Mouse (Mus musculus) layer of hippocampus, postnatal 36 days (tissue): ENCODE measurements around the gene Resp18. TPM values are rescaled to one million over a fixed set of nuclear protein-coding genes. Genes with fewer than 3 reads are reported as not detected.
A peak's percentile ranks its signal among the peaks of the same experiment; 100 is the strongest.

ENCODE experiments used
- DNase-seq, 2 experiments: peaks; one replicate each; pipeline ENCODE4 v3.0.0; 2022
- total RNA-seq, 2 experiments: library from RNA; stranded (reverse); gene quantifications; 2 replicates each; pipeline ENCODE4 v1.2.3; 2021

The Resp18 gene
- total RNA-seq = 100 to 1,000 TPM in 1 of 2 experiments, 10 to 100 TPM in 1; 81.7 to 106 TPM

DNA sequence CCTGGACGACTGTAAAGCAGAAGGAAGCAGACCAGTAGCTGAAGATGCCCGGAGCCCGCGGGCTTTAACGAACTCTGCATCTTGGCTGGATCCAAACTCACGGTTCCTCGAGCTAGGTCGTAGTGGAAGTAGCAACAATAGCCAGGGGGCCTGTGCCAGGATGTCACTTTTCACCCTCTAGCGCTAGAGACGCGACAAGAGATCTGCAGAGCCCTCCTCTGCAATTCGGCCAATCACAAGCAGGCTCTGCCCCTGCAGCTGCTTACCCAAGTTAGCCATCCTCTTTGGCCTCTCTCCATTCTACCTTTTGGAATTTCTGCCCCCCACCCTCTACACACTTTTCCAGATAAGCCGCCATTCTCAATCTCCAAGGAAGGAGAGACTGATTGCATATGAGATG lies at the start of gene Resp18:
Resp18 (minus strand) TSS at position 188 of the 400 bp plus-strand sequence.
- no peak for DNase-seq

DNA sequence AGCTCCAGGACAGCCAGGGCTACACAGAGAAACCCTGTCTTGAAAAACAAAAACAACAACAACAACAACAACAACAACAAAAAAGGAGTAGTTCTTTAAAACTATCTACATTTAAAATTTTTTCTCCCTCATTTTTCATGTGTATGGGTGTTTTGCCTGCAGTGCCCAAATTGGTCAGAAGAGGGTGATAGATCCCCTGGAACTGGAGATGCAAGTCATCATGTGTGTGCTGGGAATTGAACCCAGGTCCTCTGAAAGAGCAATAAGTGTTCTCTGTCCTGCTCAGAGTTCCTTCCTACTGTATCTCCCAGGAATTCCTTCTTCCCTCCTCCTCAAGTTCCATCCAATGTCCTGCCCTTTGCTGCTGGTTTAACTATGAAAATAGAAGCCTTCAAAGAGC lies 49.2 kb upstream of the Resp18 start:
- no peak for DNase-seq

- no peak for DNase-seq
These were observed 41.0 kb upstream of the Resp18 start for GRCm38 (mm10) chr1:75319166-75319565.

DNA sequence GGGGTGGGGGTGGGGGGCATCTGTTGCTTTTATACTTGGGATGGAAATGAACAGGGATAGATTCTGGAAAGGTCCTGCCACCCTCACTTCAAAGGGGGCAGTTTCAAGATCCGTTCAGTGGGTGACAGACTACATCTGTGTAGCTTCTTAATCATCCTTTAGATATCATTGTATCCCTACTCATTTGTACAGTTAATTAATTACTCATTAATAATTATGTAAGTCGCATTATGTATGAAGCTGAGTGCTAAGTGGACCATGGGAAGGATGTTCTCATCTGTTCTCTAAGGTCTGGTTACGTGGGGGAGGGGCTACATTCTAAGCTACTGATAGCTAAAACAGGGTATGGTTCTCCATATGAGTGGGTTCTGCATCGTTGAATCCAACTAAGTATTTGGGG lies 40.5 kb upstream of the Resp18 start:
- no peak for DNase-seq

DNA sequence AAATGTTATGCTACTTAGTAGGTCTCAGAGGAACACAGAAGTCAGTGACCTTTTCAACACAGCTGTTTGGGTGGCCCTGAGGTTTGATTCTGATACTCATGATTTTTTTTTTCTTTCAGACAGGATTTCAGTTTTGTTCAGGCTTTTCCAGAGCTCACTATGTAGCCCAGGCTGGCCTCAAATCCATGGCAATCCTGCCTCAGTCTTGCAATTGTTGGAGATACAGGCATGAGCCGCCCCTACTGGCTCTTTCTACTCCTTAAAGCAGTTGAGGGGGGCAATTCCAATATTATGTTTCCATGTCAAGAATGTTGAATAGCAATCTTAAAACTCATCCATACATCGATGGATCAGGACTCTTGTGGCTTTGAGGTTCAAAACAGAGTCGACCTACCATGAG lies 40.1 kb upstream of the Resp18 start:
- no peak for DNase-seq

DNA sequence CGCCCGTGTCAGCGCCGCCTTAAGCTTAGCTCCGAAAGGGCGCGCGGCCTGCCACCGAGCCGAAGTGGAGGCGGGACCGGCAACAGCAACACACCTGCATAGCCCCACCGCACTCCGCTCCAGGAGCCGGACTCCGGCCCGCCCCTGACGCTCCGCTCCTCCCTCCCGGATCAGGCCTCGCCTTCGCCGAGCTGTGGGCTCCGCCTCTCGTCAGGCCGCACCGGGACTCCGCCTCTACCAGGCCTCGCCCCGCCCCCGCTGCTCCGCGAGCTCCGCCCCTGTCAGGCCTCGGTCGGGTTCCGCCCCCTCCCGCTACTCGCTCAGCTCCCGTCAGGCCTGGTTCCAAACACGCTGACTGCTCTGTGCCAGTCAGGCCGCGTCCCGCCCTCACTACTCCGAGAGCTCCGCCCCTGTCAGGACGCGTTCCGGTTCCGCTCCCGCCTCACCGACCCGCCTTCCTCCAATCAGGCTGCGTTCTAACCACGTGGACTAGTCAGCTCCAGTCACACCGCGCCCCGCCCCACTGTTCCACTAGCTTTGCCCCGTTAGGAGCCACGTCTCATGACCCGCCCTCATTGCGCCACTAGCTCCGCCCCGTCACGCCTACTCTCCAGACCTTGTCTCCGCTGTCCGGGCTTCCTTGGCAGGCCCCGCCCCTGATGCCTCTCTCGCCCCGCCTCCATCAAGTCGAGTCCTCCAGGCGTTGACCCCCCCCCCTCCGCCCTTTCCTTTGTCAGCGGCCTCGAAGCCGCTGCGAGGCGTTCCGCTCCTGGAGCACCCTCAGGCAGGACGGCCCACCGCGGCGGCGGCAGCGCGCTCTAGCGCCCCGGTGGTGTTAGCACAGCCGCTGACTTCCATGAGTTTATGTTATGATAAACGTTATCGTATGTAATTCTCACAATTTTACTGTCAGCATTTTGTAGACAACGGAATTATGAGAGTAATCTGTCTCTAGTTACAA lies 39.3 kb upstream of the Resp18 start, which contains the start of gene Dnpep:
Dnpep (minus strand) TSS at position 750 of the 961 bp plus-strand sequence.
- peak; percentile 100 for DNase-seq

DNA sequence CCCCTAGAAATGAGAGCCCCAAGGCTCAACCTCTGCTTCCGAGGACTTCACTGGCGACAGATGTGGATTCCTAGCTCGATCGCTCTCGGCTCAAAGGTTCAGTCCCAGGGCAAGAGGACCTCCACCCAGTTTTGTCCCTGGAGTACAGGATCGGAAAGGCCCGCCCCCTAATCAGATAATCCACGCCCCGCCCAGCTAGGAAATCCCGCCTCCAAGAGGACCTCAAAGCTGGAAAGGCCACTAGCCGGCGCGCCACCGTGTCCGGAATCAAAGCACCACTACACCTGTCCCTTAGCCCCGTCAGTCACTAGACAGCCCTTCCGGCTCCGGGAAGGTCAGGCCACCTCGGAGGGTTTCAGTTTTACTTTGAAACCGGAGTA lies 38.6 kb upstream of the Resp18 start:
- peak in 1 of 2 experiments; percentile 72 for DNase-seq

DNA sequence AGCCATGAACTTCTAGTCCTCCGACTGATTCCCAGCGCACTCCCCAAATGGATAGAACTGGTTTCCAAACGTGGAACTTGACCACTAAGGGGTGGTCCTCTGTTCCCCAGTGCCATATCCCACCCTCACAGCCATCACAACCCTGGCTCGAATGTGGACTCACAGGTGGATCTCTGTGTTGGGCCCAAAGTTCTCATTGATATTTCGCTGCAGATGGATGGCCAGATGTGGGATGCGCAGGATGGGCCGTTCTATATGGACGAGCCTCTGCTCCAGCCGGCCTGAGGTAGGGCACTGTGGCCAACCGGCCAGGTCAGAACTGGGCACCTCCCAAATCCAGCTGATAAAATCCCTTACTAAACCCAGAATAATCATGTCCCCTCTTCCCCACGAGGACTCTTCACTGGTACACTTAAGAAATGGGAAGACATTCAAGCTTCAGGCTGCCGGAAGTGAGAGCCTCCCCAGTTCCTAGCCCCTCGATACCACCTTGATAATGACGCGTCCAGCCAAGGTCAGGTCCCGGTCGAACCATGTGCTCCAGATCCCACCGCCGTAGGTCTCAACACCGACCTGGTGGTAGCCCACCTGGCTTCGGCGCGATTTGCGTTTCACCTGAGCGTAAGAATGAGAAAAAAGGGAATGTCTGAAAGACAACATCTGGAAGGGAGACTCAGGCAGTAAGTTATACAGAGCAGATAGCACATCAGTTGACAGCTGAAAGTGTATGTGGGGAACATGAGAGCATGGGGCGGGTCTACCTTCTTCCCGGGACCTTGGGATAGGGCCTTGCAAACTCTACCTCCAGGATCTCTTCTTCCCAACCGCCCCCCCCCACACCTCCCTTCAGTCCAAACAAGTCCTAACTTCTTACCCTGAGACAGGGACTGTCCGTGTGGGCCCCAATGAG lies 37.5 kb upstream of the Resp18 start:
- no peak for DNase-seq

DNA sequence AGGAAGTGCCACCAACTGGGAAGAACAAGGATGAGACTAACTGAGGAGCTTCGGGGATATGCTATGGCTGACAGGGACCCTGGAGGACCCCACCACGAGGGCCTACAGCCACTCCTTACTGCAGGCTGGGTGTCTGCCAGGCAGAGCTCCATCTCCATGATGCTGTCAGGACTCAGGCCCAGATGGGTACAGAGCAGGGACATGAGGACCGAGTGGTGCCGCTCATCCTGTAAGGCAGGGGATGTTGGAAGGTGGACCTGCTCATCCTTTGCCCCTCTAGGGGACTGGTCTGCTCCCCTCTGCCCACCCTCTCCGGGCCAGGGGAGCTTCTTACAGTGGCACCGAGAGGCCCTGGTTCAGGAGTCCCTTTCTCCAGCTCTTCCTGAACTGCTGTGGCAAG lies 36.8 kb upstream of the Resp18 start:
- DNase-seq = no peak

GRCm38 (mm10) chr1:75311694-75312093 lies 33.5 kb upstream of the Resp18 start:
- DNase-seq = no peak

DNA sequence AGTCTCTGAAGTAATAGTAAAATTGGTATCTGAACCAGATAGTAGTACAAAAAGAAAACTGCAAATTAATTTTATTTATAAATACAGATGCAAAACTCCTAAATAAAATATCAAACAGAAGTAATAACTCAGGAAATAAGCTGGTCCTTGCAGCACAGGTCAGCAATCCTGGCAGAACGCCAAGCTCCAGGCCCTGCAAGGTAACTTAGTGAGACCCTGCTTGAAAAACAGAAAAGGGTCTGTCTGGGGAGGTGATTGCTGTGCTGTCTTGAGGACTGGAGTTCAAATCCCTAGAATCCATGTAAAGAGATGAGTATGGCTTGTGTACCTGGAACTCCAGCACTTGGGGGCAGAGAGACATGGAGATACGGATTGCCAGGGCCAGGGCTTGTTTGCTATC lies 26.4 kb upstream of the Resp18 start:
- DNase-seq = no peak

DNA sequence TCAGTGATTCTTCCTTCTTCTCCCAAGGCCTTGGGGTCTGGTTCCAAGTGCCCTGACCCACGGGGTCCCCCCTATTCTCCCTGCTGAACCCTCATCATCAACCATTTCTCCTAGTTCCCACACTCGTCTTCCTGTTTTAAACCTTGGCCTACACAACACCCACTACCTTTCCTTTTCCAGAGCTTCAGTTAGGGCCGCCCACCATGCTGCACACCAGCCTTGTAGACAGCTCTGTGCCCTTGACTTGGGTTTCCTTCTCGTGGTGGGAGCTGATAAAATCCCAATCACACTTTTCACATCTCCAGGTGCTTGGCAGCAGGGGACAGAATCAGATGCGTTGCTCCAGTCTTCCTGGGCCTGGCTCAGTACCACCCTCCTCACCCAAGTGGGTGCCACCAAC lies 16.1 kb upstream of the Resp18 start:
- DNase-seq = no peak

DNA sequence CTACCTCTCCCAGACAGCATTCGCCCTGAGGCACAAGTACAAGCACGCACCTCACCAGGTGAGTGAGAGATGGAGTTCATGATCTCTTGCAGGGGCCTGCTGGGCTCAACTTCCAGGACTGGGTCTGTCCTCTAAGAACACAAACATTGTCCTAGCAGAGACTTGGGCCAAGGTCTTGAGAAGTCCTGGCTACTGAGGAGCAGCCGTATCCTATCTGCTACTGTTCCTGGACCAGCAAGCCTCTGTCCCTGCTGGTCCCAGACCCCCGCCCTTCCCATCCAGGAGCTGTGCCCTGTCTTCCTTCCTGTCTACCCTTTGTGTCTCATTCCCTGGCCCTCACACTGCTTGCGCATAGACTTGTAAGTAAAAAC lies 15.1 kb upstream of the Resp18 start:
- no peak for DNase-seq

DNA sequence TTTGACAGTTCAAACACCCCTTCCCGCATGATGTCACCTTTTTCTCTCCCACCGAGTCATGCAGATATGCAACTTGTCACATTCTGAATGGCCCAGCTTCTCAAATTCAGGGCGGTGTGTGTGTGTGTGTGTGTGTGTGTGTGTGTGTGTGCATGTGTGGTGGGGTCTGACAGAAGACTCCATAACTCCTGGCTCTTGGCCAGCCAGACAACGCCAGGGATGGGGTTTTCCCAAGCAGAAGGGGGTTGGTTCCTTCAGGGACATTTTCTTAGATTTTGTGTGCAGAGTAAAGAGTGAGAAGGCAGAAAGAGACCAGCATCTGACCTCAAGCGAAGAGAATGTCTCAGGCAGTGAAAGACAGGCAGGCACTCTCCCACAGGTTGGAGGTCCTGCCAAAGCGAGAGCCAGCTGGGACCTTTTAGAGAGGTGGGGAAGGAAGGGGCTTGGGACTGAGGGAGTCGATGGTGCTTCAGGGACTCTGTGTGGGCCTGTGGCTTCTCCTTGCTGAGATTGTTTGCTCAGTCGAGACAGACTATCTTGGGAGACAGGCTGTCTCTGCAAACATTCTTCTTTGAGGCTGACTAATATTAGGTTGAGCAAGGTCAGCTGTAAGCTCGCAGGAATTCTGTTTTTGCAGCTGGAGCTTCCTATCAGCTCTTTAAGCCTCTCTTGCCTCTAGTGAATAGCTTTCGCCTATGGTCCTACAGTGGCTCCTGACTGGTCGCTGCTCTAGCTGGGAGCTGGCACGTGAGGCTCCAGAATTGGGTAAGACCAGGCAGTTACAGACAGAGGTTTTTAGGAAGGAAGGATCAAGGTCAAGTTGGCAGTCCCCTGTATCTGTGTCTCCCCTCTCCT lies 14.5 kb upstream of the Resp18 start:
- no peak for DNase-seq

- DNase-seq = no peak
These were observed 13.1 kb upstream of the Resp18 start for GRCm38 (mm10) chr1:75291321-75291720.

- DNase-seq = no peak
These were observed 12.4 kb upstream of the Resp18 start for GRCm38 (mm10) chr1:75290582-75290981.

- no peak for DNase-seq
These were observed 11.7 kb upstream of the Resp18 start for GRCm38 (mm10) chr1:75289888-75290431.

DNA sequence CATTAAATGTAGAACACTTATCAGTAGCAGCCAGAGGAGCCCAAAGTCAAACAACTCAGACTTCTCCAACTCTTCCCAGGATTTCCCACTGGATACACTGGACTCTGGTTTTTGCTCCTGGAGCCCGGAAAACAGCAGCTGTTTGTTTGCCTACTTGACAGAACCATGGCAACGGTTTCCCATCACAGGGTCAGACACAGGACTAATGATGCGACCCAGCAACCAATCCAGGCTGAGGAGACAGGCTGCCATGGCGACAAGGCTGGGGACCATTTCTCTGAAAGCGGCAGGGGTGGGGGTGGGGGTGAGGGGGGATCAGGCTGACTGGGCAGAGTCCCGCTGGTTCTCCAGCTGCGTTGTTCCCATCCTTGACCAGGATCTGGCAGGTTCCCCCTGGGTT lies 11.2 kb upstream of the Resp18 start:
- peak in 1 of 2 experiments; percentile 44 for DNase-seq

- no peak for DNase-seq
These were observed 6.7 kb upstream of the Resp18 start for GRCm38 (mm10) chr1:75284911-75285310.

DNA sequence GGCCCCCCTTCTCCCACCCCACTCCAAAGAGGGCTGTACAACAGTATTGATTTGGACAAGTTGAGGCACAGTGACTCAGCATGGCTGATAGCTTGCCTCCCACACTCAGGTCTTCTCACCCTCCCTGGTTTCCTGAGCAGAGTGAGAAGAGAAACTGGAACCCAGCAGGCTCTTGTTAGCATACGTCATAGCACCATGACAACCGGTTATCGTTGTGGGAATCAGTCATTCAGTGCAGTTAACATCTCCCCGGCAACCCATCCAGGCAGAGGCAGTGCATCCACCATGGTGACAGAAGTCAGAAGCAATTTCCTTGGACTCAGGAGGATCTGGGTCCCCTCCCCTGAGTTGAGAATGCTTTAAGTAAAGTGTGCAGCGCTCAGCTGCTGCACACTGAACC lies 4.8 kb upstream of the Resp18 start:
- DNase-seq = peak in 1 of 2 experiments; percentile 34
